Mouse (Mus musculus) common myeloid progenitor, adult 5-6 weeks (primary cell): ENCODE measurements at regions not wholly inside any gene's neighbourhood (a gene's known extent, or its start where the extent isn't known, plus 50 kb on each side); places are given as distances from the start of the nearest gene placed in this dataset.

Experiments used
- ATAC-seq: replicated peaks from 2 replicates; pipeline ENCODE4 v1.8.0; 2016; ENCODE audit warnings: low read depth, mild to moderate bottlenecking, moderate TSS enrichment, inconsistent platforms; ENCODE audit not compliant: poor library complexity, severe bottlenecking

DNA sequence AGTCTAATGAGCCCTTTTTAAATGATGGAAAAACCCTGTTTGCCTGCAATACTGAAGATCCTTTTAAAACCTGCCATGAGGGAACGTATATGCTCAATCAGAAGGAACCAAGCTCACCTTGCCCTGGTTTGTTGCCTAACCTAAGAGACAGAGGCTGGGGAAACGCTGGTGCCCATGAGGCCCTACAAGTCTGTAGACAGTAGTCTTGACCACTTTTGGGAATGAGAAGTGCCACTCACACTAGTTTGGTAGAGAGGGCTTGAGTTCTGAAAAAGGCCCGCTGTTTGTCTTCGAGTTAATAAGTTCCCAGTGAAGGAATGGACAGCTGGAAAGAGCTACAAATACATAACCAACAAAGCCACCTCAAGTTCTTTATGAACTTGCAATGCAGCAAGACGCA is 306.4 kb upstream of the 4930412O13Rik start:
- no peak for ATAC-seq

DNA sequence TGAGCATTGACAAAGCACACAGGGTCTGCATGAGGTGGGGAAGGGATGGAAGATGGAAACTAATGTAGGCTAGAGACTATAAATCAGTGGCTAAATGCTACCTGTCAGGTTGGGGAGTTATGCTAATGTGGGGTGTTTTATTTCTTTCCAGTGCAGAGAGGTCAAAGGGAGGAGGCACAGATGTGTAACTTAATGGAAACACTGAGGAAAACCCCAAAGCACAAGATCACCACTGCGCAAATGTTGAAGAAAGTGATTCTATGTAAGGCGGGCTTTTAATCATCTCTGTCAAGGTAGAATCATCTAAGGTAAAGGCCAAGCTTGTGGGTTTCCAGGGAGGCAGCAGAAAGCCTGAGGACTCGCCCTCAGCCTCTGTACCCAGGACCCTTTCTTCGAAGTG is 303.2 kb upstream of the 4930412O13Rik start:
- ATAC-seq, result no peak

DNA sequence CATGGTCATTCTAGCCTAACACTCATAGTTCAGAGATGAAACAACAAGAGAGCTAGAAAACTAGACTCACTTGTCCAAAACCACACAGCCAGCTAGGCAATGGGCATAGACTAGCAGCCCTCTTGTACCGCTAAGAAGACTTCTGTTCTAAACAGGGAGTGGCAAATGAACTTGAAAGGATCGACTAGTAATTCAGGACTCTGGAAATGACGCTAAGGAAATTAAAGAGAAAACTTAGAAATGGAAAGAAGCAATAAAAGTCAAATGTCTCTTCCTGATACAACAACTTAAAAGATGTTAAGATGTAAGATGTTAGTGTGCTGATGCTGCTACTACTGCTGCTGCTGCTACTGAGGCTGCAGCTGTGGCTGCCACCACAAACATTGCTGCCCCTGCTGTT is 293.7 kb upstream of the 4930412O13Rik start:
- ATAC-seq, result no peak

DNA sequence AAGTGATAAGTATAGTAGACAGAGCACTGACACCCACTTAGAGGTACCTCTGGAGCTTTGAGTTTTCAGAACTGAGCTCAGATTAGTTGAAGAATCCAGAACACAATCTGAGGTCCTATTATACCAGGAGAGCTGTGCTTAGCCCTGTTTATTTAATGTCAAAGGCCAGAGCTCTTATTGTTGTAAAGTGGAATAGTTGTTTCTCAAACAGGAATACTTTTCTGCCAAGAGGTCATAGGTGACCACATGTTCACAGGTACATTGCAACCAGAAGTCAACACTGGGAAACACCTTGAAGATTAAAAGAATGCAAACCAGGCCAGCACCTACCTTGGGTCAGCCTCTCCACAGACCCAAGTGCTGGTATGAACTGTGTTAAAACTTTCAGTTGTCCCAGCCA is 291.9 kb upstream of the 4930412O13Rik start:
- no peak for ATAC-seq

DNA sequence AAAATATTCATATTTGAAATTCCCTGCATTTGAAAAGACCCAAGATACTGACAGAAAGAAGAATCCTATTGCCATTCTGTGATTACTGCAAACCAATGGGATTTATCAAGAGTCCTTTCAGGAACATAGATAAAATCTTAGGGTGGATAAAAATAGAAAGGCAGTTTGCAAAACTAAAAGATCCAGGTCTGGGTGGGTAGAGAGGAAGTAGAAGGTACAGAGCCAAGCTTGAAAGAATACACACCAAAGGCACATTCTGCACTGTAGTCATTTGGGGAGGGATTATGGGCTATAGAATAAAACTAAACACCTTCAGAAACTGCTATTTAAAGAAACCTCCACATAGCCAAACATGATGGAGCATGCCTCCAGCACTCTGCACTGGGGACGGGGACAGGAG is 288.5 kb upstream of the 4930412O13Rik start:
- no peak for ATAC-seq

DNA sequence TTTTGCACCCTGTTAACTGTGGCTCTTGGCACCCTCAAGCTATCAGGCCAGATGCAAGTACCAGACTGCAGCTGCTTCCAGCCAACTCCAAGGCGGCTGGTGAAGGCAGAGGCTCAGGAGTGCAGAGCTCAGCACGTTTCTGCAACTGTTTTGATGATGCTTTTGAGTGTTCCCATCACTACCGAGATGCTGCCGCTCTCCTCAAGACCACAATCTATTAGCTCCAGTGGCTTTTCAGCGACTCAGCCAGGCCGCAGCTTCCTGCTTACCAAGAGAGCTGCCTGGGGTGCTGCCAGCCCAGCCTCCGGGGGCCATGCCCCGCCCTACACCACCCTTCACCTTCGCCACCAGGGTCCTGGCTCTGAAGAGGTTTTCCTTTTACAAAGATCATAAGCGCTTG is 287.1 kb upstream of the 4930412O13Rik start:
- ATAC-seq, result peak; percentile 98

DNA sequence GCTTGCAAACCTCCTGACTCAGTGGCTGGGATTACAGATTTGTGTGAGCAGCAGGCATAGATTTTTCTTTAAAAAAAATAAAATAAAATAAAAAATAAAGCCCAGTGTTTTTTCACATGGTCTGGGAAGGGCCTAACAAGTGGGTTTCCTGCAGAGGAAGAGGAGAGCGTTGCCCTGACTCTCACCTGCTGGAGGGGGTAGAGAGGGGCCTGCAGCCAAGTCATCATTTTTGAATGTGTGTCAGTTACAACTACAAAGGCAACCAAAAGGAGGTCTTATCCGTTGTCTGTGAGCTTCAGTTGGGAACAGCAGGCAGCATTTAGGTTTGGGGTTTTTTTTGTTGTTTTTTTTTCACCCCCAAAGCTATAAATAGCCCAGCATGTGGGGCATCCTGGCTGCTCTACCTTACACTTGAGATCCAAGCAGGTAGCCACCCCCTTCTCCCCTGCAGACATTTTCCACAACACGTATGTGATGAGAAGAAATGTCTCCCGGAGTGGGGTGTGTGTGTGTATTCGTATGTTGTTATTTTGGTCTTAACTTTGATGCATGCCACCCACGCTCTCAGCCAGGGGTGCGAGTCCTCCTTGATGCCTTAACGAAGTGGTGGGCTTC is 285.7 kb upstream of the 4930412O13Rik start:
- no peak for ATAC-seq

DNA sequence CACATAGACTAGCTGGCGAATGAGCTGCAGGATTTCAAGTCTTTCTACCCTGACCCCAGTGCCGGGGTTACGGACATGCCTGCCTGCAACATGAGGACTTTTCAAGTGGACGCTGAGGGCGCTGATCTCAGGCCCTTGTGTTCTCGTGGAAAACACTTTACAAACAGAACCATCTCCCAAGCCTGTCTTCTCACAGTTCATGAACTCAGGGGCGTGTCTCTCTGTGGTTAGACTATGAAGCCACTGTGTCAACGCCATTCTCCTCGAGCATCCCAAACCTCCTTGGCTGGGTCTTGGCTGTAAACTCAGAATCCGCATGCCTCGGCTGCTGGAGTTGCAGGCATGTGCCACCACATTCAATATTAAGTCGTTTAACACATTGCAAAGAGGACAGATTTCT is 284.9 kb upstream of the 4930412O13Rik start:
- ATAC-seq, result no peak

DNA sequence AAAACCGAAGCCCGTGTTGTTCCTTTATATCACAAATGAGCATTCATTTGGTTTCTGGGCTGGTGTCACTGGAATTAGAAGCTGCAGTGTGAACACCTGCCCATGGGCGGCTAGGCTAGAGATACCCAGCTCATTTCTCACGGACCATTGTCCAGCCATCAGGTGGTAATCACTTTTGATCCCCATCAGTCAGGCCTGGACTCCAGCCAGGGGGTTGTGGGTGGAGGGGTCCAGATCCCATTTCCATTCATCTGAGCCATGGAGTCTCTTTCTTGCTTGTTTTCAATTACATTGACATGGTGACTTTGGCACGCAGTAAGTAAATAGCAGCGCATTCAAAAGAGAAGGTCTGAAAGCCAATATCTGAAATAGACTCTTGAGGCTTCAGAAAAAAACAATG is 276.1 kb upstream of the 4930412O13Rik start:
- no peak for ATAC-seq

DNA sequence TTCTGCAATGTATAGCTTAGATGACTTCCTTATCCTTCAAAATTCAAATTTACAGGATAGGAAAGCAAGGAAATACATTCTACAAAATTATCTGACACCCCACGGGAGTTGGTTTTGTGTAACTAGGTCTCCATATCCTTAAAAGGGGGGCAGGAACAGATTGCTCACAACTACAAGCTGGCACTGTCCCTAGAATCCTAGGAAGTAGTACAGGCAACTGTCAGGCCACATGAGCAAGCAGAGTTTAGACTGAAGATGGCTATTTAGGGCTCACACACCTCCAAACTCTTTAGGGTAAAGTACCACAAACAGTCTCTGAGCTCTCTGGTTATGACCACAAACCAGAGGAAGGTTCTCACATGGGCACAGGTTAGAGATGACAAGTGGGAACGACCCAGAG is 273.5 kb upstream of the 4930412O13Rik start:
- ATAC-seq, result no peak

DNA sequence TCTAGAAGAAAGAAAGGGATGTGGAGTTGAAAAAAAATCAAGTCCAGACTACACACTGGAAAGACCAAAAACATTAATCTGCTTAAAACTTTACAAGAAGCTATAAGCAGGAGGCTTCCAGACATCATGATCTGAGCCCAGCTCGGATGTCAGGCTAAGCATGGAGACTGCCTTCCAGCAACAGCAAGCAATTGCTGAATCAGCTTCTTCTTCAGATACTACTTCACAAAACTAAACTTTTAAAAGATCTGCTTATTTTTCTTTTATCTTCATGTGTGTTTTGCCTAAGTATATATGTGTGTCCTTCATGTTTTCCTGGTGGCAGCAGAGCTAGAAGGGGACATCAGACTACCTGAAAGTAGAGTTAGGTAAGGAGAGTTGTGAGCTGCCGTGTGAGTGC is 266.6 kb upstream of the 4930412O13Rik start:
- ATAC-seq, result no peak

DNA sequence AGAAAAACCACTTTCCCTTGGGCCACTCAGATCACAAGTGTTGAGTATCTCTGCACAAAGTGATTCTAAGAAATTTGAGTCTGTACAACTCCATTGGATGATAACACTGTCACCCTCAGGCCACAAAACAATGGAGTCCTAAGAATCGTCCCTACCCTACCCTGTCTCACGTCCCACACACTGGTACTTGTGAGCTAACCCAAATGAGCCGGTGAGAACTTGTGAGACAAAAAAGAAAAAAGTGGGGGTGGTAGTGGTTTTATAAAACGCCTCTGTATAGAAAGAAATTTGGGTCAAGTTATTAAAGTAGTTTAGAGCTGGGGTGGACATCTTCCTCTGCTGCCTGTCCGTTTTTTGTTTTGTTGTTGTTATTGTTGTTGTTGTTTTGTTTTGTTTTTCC is 264.8 kb upstream of the 4930412O13Rik start:
- ATAC-seq, result no peak

DNA sequence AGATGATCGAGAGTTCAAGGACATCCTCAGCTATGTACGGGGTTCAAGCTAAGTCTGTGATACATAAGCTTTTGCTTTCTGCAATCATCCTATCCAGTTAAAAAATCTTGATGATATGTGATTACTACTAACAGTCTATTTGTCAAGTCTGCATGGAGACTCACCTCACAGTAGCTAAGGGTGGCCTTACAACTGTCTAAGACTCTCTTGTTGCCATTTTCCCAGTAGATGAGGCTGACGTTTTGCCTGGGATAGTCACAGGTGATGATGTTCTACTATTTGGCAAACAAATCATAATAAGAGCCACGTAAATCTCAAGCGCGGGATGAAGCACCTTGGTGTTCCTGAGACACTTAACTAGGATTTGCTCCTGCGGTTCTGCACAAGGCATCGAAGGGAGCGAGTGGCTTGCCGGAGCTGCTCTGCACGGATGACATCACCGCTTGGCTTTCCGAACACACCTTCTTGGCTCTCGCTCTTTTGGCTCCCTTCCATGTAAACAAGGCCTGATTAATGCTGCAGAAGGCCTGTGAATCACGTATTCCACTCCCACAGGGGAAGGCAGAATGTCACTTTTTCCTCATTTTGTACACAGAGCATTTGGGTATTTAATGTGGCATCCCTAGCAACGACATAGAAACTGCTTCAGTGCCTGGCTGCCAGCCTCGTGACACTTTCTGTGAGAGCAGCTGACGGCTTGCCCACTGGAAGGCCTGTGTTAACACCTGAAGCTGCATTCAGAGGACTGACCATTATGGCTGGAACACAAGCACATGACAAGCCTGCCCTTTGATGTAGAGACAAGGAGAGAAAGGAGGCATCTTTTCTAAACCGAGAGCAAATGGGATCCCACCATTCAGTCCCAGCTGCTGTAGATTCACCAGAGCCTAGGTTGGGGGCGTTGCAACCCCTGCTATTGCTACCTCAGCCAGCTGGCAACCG is 260.5 kb upstream of the 4930412O13Rik start:
- no peak for ATAC-seq

DNA sequence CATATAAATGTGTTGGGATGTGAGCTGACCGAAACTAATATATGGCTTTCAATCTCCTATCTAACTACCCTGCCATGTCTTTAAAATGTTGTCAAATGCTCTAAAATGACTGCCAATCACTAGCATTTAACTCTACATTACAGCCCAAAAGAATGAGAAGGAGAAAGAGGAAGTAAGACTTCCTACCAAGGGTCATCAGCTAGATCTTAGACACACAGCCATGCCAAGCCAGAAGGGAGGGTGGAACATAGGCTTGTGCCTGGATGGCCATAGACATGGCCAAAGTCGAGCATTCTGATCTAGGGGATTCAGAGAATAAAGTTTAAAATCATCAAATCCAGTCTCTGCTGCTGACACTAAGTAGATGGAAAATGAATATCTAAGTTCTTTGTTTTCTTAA is 257.4 kb upstream of the 4930412O13Rik start:
- peak; percentile 91 for ATAC-seq

DNA sequence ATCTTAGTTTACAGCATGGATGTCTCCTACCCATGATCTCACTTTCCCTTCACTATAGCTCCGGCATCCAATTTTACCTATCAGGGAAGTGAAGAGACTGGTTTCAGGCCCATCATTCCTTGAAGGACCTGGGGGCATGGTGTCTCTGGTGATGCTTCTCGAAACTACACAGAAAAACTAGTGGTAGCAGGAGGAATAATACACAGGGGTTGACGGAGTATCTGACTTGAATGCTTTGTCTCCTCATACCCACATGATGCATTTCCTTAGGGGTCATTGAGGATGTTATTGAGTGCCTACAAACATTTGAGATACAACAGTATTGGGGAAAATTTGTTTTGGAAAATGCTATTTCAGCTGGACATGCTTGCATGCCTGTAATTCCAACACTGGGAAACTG is 253.0 kb upstream of the 4930412O13Rik start:
- ATAC-seq, result no peak

DNA sequence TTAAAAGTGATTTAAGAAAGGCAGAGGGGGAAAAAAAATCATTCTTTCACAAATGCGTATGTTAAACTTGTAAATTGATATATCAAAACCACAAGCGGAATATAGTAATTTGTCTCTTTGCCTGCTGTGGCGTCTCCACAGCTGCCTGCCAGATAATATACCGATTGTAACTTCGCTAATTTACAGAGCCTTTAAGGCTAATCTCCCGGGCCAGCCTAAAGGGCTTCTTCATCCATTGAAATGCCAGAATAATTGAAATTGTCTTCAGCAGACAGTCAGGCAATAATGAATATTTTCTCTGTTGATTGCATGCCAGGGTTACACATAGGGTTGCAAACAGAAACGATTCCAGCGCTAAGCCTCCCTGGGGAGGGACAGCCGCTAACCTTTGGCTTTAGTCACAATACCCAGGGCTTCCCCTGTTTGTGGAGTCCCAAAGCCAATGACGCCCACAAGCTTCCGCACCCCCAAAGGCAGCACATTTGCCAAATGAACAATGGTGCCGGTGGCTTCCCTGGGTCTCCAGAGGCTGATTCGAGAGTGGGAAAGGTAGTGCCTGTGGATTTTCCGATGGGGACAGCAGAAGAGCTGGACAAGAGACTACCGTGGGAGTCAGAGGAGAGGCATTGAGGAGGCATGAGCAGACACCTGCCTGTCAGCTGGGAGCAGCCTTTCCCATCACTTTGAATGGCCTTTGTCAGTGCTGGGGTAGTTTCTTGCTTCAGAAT is 248.2 kb upstream of the 4930412O13Rik start:
- no peak for ATAC-seq

DNA sequence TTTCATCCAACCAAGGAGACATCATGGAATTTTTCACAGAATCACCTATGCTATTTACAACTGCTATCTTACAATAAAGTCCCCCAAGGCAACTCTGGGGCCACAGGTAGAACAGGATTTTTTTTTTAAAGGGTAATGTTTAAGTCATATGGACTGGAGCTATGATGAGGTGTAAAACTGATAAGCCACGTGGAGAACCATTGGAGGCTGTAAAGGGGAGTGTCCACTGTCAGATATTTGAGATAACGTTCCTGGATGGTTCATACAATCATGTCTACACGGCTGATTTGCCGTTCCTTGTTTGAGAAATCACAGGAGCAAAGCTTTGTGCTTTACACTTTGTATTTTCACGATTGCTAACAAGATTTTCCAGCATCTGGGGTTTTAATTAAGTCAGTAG is 241.8 kb upstream of the 4930412O13Rik start:
- no peak for ATAC-seq

DNA sequence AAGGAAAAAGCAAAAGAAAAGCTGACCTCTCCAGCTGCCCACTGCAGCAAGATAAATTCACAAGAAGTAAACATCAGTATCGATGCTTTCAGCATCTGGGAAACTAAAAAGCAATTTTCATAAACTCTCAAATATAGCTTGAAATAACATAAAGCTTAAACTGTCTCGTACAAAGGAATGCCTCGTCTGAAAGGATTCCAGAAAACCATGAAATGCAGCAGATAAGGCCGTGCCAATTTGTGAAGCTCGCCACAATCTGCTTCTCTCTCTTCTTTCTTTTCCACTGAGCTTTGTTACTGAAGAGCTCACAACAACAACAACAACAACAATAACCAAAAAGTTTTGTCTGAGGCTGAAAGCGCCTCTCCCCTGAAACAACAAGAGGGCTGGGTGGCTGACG is 239.4 kb upstream of the 4930412O13Rik start:
- no peak for ATAC-seq

DNA sequence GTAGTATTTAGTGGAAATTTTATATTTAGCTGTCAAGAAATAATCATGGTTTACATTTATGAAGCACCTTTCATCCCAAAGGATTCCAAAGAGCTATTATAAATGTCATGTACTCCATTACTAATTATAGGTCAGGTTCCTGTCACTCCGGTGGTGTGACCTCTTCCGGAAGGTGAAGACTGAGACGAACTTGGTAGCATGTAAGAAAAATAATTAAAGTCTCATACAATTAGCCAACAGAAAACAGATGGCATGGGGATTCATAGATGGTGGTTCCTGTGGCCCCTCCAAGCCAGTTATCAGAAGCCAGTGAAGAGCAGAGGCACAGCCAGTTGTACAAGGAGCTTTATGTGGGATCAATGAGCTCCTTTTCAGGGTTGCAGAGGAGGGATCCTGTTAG is 238.6 kb upstream of the 4930412O13Rik start:
- no peak for ATAC-seq

DNA sequence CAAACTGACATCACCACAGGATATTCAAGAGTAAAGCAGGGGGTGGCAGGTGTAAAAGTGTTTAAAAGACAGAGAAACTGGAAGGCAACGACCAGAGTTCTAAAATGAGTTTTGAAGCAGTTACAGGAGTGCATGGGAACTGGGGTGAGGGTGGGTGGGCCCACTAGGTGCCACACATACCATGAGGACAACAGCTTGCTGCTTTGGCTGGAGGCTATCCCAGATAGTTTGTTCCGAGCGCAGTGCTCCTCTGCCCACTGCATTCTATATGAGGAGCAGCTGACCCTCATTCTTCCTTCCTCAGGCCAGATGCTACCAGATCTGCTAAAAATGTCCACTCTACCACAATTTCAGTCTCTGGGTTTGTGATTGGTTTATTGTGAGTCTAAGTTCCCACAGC is 234.6 kb upstream of the 4930412O13Rik start:
- ATAC-seq, result no peak

DNA sequence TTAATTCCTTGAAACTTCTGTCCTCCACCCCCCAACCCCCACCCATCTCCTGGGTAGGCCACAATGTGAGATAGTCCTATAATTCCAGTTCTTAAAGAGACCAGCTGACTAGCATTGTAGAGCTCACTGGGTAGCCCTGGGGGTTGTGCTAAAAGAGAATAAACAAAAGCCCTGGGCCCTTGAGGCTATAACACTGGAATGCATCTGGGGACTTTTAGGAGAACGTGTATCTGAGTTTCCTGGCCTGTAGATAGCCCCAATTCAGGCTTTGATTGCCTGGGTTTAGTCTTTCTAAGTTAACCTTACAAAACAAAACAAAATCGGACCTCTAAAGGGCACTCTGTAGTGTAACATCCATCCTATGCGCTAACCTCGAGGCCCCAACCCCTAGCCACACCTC is 234.1 kb upstream of the 4930412O13Rik start:
- ATAC-seq, result no peak
